Mouse (Mus musculus) spleen, postnatal 4 days (tissue): ENCODE results near the gene Gm13090.

Source experiments
- DNase-seq, 2 experiments: peaks; one replicate each; pipeline ENCODE4 v3.0.0; 2022; ENCODE audit warnings: low spot score in 2 of 2

Gm13090 gene

DNA sequence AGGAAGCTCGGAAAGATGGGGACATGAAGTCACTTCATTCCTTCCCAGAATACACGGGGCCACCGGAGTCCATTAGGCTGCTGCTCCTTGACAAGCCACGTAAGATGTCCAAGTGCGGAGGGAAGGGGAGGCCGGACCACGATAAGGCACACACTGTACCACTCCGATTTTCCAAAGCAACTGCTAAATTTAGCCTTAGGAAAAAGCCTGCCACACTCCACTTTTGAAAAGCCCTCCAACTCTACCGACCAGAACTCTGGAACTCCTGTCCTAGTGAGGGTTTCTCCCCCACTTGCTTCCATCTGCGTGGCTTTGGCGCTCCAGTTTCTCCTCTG is 7.7 kb downstream of the Gm13090 start:
- DNase-seq = no peak

DNA sequence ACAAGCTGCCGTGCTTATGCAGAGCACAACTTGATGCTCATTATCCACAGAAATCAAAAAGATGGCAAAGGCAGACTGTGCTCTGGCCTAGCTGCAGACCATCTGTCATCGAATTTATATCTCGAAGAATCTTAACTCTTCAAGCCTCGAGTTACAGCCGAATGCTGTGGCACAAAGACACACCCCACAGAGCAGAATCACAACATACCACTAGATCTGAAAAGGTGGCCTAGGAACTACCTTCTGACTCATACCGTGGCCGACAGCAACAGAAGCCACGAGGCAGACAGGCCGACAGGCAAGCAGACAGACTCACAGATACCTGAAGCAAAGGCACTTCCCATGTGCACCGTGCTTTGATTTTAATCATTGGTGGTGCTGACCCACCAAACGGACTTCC is 14.3 kb downstream of the Gm13090 start:
- DNase-seq = no peak

DNA sequence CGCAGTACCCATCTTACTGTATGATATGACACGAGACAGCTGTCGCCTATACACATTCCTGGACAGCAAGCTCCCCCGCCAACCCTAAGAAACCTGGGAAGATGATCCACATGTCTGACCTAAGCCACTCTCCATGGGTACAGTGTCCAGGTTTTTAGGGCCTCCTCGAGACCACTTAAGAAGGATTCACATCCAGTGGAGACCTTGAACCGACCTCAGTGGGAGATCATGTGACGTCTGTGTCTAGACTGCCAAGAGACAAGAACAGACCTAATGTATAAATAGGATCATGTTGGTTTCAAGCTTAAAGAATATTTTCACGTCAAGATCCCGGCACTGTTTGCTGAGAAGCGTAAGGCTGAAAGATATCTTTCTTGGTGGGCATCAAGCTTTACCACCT is 14.8 kb downstream of the Gm13090 start:
- DNase-seq = no peak

DNA sequence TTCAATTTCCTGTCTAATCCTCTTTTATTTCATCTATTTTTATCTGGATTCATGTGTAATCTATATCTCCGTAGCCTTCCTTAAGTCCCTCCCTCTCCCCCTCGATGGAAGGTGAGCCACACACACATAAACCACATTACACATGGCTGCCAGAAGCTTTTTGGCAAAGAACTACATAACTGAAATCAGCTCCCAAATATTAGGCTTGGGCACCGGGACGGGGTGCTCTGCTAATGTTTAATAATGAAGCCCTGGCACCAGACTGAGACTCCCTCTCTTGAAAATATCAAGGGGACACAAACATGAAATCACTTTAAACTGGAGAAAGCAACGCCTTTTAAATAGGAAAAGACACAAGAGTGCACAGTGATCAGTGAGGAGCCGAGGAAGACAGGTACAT is 16.5 kb downstream of the Gm13090 start:
- DNase-seq = no peak

DNA sequence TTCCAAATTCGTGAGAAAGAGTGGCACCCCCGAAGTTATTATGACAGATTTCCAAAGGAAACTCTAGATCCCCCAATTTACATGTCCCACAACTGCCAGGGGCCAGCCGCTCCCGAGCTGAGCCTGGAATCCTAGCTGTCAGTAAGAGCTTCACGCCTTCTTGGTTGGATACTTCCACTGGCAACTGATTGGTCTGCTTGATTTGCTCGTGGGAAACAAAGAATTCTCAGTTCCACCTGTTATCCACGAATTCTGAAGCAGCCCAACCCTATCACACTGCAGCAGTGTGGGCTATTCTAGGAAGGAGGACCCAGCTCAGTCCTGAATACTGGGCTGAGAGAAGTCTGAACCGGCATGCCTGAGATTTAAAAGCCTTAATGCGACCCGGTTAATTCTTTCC is 17.1 kb downstream of the Gm13090 start:
- DNase-seq = no peak

DNA sequence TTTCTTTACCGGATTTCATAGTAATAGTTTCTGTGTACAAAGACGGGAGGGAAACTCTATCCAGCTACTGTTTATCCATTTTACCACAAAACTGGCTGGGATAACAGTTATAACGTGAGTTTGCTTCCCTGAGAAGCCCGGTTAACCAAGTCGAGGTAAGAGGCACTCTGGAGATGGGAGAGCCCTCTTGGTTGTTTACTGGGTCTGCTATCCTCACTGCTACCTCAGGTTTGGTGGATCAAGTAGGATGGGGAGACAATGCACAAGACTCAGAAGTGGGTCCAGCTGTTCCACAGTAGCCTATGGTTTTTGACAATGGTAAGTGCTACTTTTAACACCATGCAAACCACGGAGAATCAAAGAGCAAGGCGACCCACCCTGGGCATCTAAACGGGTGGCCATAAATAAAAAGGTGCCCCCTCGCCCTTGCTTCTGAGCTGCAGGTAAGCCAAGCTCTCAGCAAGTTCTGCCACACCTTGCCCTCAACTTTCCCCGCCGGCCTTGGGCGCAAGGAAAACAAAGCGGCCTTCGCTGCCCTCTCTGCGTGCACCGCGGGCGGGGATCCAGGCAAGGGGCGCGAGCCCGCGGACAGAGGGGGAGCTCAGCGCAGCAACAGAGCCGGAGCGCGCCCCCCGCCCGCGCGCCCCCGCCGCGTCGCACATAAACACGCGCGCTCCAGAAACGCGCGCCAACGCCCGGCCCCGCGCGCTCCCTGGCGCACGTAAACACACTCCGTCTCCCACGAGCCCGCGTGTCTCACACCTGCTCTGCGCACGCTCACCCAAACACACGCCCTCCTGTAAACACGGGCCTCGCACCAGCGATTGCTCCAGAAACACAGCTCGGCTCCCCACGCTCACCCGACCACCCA is 18.0 kb downstream of the Gm13090 start:
- DNase-seq = no peak

DNA sequence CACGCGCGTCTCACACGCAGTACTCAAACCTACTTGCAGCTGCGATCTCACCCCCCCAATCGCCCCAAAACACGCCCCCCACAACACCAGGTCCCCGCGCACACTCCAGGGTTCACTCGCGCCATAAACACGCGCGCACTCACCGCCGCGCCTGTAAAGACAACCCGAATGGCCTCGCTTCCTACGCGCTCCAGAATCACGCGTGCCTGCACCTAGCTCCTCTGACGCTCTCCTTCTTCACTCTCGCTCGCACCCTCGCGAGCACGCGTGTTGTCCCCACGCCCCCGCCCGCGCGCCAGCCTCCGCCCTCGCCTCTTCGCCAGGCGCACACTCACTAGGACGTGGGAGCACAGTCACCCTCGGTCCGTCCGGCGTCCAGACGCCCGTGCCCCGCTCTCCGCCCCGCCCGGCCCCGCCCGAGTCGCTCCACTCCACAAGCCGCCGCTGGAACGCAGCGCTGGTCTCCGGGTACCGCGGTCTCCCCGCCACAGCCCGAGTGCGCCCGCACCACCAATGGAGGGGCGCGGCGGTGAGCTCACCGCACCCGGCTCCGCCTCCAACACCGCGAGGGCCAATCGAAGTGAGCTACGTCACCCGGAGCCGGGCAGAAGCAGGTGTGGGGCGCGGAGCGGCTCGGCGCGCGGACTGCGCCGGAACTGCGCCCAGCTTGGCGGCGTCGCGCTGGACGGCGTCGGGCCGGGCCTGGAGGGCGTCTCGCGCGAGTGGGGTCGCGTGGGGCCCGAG is 18.8 kb downstream of the Gm13090 start:
- DNase-seq = peak; percentile 51 to 76

DNA sequence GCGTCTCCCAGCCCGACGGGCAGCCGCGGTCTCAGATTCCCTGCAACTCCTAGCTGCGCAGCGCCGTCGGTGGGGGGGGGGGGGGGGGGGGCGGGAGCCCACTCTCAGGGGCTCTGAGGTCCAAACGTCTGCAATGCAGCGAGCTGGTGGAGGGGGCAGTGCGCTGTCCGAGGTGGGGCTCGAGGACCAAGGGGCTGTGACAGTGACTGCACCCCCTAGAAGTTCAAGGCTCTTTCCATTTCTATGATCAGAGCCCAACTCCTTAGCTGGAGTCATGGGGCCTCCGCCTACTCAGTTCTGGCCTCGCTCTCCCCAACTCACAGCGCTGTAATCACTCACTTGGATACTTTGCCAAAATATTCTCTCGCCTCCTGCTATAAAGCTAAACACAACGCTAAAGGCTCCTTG is 19.5 kb downstream of the Gm13090 start:
- DNase-seq = no peak

DNA sequence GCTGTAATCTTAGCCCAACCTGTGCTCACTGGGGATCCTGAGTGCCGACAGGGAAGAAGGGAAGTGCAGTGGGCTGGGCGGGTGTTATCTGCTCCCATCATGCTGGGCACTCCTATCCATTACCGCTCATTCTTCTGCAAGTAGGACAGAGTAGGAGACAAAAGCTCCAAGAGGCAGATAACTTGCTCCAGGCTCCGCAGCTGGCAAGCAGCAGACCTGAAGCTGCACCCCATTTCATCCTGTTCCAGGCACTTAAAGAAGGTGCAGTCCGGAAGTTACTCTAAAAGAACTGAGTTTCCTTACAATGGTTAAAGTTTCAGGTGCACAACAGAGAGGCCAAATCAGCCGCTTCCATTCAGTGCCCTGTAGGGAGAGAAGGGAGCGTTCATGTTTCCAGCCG is 21.9 kb downstream of the Gm13090 start:
- no peak for DNase-seq

DNA sequence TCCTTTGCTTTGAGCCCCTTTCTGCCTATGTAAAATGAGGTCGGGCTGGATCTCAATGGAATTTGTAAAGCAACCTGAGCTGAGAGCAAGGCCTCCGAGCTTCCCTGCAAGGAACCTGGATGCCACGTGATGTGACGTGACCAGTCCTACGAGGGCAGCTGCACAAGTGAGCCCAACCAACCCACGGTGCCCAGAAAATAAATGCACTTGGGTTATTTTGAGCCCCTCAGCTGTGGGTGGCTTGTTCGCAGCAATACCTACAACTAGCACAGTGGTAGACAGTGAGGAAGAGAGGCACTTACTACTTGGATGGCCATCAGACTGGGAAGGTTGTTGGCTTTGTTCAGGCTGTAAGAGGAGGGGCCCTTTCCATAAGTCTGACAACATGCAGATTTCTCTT is 25.2 kb downstream of the Gm13090 start:
- DNase-seq = no peak

DNA sequence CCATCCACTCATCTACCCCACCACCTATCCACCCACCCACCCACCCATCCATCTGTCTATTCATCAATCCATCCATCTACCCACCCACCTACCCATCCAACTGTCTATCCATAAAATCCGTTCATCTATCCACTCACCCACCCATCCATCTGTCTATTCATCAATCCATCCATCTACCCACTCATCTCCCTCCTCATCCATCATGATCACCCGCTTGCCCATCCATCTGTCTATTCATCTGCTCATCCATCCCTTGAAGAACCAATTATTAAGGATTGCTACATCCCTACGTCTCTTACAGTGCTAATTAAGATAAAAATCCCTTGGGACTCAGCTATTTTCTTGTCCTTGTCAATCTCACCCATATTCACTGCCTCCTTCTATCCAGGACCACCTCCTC is 29.5 kb downstream of the Gm13090 start:
- no peak for DNase-seq

DNA sequence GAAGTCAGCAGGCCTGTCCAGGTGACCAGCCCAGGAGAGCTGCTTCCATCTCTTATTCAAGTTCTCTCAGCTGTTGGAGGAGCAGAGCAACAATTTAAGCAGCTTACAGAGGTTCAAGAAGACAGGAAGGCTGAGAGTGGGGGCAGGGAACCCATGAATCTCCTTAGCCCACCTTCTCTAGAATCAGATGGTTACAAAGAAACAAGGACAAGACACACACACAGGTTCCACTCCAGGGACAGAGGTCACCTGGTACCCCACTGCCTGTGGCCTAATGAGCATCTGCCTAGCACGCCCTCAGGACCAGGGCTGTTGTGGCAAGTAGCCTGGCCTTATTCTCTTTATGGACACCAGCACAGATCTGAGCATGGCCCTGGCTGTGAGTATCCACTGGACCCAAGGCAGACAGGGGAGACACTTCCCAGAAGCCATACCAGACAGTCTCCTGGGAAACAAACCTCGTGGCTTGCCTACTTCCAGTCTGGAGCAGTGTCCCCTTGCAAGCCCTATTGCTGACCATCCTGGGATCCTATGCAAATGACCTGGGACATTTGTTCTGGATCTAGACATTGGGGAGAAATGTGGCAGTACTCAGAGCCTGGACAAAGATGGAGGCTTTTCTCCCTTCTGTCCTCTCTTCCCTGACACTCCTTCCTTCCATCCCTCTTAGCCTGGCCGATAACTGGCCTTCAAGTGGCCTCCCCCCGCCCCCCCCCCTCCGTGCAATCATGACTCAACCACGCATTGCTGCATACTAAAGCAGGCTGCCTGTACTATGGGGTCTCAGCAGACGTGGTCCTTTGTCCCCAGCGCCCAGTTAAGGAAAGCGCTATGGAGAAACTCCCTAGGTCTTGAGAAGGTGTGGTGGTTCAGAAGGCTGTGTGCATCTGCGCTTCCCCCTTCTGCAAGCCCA is 38.5 kb downstream of the Gm13090 start:
- no peak for DNase-seq

DNA sequence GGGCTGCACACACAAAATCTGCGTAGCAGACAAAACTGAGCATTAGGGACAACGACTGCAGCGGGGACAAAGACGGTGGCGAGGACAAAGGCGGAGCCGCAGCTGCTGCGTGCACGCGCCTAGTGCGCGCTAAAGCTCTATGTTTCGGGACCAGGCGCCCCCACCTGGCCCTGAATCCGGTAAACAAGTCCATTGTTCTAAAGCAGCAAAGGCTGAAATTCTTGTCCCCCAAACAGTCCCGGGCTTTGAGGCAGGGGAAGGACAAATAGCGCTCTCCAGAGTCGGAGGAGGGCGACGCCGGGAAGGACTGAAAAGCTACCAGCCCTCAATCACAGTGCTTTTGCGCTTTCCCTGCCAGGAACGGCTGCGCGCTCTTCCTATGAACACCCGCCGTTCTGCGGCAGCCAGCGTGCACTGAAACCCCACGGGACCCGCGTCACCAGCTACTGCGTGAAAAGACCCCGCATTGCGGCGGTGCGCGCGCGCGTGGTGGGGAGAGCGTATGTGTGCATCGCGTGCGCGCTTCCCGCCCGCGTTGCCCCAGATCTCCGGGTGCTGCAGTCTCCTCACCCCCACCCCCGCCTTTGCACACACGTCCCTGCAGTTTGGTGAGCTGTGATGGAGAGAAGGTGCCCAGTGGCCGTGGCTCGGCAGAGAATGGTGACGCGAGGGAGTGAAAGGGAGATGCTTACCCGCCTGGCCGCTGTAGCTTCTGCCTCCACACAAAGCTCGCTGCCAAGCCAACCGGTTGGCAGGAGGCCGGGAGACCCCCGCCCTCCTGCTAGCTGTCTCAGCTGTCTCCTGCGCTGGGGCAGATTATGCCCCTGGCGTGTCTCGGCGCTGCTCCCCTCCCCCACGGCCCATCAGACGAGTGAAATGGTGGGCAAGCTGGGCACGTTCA is 39.5 kb downstream of the Gm13090 start:
- no peak for DNase-seq

DNA sequence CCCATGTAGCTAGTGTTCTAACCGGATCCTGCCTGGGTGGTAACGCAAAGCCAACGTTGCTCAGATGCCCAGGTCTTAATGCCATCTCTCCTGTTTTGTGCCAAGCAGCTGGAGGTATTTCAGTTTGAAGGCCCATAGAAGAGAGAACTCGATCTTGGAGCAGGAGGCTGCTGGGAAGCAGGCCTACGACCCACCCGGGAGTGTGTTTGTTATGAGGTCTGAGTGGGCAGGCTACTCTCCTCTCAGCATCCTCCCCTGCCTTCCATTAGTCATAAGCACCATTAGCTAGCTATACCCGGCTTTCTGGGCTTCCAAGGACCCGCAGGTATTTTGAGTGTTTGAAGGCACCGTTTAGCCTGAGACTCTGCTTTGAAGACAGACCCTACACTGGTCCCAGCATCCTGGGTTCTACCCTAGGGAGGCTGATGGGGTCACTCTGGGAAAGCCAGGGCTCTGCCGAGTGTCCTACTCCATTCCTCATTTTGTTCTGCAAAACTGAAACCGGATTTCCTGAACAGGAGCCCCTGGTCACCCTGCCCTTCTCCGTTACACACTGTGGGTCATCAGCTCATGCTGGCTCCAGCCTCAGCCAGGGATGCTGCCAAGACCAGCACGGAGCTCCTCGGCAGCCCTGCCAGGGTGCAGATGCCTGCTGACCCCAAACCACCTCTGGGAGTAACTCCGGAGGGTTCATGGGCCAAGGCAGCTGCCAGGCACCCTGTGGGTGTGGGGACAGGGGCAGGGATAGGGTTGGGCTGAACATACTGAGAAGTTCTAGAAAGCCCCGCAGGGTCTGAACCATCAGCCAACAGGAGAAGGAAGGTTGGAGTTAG is 40.6 kb downstream of the Gm13090 start:
- no peak for DNase-seq

DNA sequence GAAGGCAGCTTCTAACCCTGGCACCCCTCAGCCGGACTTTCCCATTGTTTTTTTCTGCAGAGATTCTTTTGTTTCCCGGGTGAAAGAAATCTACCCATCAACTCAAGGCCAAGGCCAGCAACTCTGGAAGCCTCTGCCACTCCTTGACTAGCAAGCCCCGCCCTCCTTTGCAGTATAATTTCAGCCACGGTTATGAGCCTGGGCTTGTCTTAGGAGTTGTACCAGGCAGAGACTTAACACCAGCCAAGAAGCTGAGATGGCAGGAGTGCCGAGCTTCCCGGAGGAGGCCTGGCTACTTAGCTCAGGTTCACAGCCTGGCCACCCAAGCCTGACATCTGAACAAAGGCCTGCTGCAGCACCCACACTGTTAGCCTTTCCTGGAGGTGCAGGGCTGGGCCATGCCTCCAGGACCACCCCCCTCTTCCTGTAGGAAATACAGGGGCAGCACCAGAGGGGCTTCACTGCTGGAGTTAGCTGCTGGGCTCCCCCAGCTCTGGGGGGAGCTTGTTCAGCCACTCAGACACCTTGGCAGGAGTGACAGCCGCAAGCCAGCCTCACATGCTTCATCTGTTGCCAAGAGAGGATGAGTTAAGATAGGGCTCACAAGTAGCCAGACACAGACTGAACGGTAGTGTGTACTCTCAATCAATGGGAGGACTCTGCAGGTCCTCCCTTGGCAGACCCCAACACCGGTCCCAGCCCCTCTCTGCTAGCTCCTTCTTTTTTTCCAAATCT is 41.6 kb downstream of the Gm13090 start:
- DNase-seq = no peak

DNA sequence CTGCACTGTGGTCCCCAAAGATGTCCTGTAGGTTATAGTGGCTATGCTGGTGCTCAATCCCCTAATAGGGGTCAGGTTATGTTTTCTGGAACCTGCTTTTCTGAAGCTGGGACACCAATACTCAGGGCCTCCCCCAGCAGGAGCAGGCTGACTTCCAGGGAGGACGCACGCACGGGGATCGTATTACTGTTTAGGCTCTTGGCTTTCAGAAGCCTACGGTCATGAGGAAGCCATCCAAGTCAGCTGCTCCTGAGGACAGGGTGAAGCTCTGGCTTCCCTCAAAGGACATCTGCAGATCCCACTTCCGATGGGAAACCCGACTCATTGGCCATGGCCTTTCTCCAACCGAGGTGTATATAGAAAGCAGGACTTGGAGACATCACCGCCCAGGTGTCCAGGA is 43.1 kb downstream of the Gm13090 start:
- no peak for DNase-seq

DNA sequence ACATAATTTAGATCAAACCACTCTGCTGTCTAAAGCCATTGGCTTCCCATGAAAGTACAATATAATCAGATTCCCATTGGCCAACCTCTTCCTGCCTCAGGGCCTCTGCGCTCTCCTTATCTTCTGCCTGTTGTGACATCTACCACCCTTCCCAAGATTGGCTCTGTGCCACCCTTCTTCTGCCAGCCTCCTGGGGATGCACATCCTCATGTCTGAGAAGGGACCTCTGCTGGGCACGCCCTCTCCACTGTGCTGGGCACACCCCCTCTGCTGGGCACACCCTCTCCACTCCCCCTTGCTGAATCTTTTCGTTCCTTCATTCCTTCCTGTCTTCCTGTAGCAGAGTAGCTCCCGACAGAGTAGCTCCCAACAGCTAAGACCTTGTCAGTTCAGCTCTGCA is 44.4 kb downstream of the Gm13090 start:
- no peak for DNase-seq

DNA sequence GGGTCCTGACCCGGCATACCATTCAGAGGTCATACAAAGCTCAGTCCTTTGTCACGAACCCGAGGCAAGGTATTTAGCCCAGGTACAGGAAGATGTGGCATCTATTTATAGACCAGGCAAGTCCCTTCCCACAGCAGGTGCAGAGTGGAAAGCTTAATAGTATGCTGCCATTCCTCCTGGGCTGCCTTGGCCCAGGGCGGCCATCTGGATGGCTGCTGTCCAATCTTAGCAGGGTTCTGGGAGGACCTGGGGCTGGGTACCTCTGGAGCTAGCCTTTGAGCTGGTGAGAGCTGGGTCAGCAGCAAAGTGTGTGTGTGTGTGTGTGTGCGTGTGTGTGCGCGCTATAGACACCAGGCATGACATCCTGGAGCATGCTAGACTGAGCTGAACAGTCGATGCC is 46.1 kb downstream of the Gm13090 start:
- no peak for DNase-seq

DNA sequence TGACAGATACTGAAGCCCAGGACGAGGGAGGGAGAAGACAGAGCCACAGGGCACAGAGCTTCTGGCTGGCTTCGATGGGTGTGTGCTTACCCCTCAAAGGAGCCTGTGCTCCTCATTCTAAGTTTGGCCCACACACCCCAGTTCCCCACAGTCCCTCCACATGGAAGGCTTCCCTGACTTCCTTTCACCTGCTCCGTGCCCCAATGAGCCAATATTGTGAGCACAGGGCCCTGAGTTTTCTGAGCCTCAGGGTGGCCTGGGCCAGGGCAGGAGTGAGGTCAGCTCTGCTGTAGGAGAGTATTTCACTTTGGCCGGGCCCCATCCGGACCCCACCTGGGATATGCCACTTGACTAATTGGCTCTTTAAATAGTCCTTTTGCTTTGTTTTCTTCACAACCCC is 48.3 kb downstream of the Gm13090 start:
- DNase-seq = no peak

DNA sequence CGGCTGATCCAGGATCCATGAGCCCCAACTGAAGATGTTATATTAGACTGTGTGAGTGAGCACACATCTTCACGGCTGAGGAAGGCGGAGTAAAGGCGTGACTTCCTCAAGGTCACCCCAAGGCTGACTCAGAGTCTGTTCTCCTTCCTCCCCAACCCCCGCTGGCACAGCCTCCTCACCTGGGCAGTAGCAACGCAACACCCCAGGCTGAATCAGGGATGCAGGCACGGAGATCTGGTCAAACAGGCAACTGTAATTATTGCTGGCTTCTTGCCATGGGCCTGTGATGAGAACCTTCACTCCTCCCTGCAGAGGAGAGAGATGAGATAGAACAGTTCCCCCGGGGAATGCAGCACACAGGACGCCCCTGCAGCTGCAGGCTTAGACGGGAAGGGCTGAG is 48.8 kb downstream of the Gm13090 start:
- no peak for DNase-seq
